Mouse (Mus musculus): ENCODE data around the gene Tgfbrap1.
"Not testable (repeated sequence)": the region's sequence is repeated elsewhere in the genome, so short reads cannot be mapped to it uniquely, and the experiment has no call there.

Gene Tgfbrap1

GRCm38 (mm10) chr1:43110556-43110955 is 12.1 kb upstream of the Tgfbrap1 start:
- peak; percentile 46 for DNase-seq

- no peak for DNase-seq
Measured at GRCm38 (mm10) chr1:43108729-43109128, 10.3 kb upstream of the Tgfbrap1 start.

GRCm38 (mm10) chr1:43094206-43094605 is 4.2 kb downstream of the Tgfbrap1 start:
- no peak for DNase-seq

- peak; percentile 80 for DNase-seq
Measured at GRCm38 (mm10) chr1:43092056-43093015, 6.1 kb downstream of the Tgfbrap1 start.

GRCm38 (mm10) chr1:43091306-43092055 is 7.0 kb downstream of the Tgfbrap1 start:
- no peak for DNase-seq

GRCm38 (mm10) chr1:43090418-43090817 is 8.0 kb downstream of the Tgfbrap1 start:
- DNase-seq, result peak; percentile 54

GRCm38 (mm10) chr1:43082946-43083345 is 15.5 kb downstream of the Tgfbrap1 start:
- no peak for DNase-seq

GRCm38 (mm10) chr1:43078124-43078523 is 20.3 kb downstream of the Tgfbrap1 start:
- no peak for DNase-seq

- peak; percentile 73 for DNase-seq
Measured at GRCm38 (mm10) chr1:43074791-43075190, 23.6 kb downstream of the Tgfbrap1 start.

- no peak for DNase-seq
Measured at GRCm38 (mm10) chr1:43072561-43072960, 25.9 kb downstream of the Tgfbrap1 start.

GRCm38 (mm10) chr1:43072028-43072427 is 26.4 kb downstream of the Tgfbrap1 start:
- DNase-seq, result no peak

GRCm38 (mm10) chr1:43070726-43071125 is 27.7 kb downstream of the Tgfbrap1 start:
- DNase-seq, result no peak

GRCm38 (mm10) chr1:43067551-43067950 is 30.9 kb downstream of the Tgfbrap1 start:
- DNase-seq, result no peak

GRCm38 (mm10) chr1:43066573-43066972 is 31.9 kb downstream of the Tgfbrap1 start:
- no peak for DNase-seq

GRCm38 (mm10) chr1:43065615-43066310 is 32.7 kb downstream of the Tgfbrap1 start:
- DNase-seq, result peak; percentile 38

GRCm38 (mm10) chr1:43051903-43052302 is 46.5 kb downstream of the Tgfbrap1 start:
- no peak for DNase-seq

- no peak for DNase-seq
Measured at GRCm38 (mm10) chr1:43047811-43048210, 50.6 kb downstream of the Tgfbrap1 start.

GRCm38 (mm10) chr1:43046990-43047389 is 51.4 kb downstream of the Tgfbrap1 start:
- DNase-seq, result no peak

- DNase-seq, result no peak
Measured at GRCm38 (mm10) chr1:43045204-43045982, 53.0 kb downstream of the Tgfbrap1 start.

- no peak for DNase-seq
Measured at GRCm38 (mm10) chr1:43042271-43042670, 56.2 kb downstream of the Tgfbrap1 start.

- DNase-seq, result no peak
Measured at GRCm38 (mm10) chr1:43036014-43036413, 62.4 kb downstream of the Tgfbrap1 start.

- not testable (repeated sequence) for DNase-seq
Measured at GRCm38 (mm10) chr1:43015153-43015685, 83.2 kb downstream of the Tgfbrap1 start.

All from cerebellum, adult 9-10 months (tissue).